31 mouse cellular contexts compared by ENCODE assay signal in the genomic region with DNA sequence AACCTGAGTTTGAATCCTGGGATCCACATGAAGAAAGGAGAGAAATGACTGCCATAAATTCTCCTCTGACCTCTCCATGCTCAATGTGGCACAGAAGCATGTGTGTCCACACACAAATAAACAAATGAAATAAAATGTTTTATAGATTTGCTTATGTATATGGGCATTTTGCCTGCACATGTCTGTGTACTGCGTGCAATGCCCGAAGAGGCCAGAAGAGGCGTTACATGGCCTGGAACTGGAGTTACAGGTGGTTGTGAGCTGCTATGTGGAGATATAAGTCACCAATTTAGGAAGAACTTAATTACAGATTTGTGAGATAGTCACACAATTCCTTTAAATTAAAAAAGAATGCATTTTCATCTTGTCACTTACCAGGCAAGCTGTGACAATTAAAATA. TPM values are rescaled to one million over a fixed set of nuclear protein-coding genes. Genes with fewer than 3 reads are reported as not detected.
DNase-seq lines count a peak whose midpoint lies in the region; ATAC-seq and TF ChIP-seq lines count a peak whose summit lies in the region.
"Had no signal": no experiment of that assay in that cellular context is flagged by ENCODE, and none has a peak within 500 bp of the region (broad histone marks: within the 10 kb centered on the region; RNA-seq: fewer than 3 reads in every experiment).

No protein-coding gene starts in this region.

- peaks cover 8% of the 10 kb centered on the region for H3K36me3 ChIP-seq in liver, postnatal 0 days (replicated peaks; ENCODE audit: insufficient read depth, low read length)
- no peaks in the 10 kb centered on the region for H3K36me3 ChIP-seq in liver, embryonic 11.5 days (ENCODE audit: control insufficient read depth, insufficient read depth, low read length)
- peaks cover 10% of the 10 kb centered on the region for H3K36me3 ChIP-seq in E14TG2a.4 (ENCODE audit: insufficient read depth, low read length)
- peaks cover 0 to 10% of the 10 kb centered on the region in 2 experiments; a peak in 2 of 4 replicates for H3K36me3 ChIP-seq in MEL (ENCODE audit: control insufficient read depth in 1 of 2, insufficient read depth in 2 of 2, low read length in 2 of 2)
- H3K36me3 ChIP-seq: stomach, embryonic 15.5 days had no signal

- no peaks in the 10 kb centered on the region for H3K9me3 ChIP-seq in liver, postnatal 0 days (ENCODE audit: low read length)
- H3K9me3 ChIP-seq in liver, embryonic 11.5 days (ENCODE audit: control insufficient read depth, low read length), result peaks cover 3% of the 10 kb centered on the region; the same call in 1 of the 2 replicates
- H3K9me3 ChIP-seq in E14TG2a.4 (ENCODE audit: low read length) (no peaks in the 10 kb centered on the region), MEL (replicated peaks; ENCODE audit: insufficient read depth, low read length) (no peaks in the 10 kb centered on the region)
- H3K9me3 ChIP-seq: embryonic facial prominence, embryonic 13.5 days; stomach, embryonic 15.5 days had no signal

- TF ChIP-seq CTCF in liver, postnatal 0 days (IDR thresholded peaks at IDR 0.05; ENCODE audit: low read depth), result peak; percentile 21; the same call in 1 of the 2 replicates
- TF ChIP-seq CTCF in E14TG2a.4 (conservative IDR thresholded peaks at IDR 0.05; ENCODE audit: low read length) (peak; percentile 52), MEL (IDR thresholded peaks at IDR 0.05 in 2 of 3, conservative IDR thresholded peaks at IDR 0.05 in 1 of 3; ENCODE audit: control insufficient read depth in 1 of 3, insufficient read depth in 1 of 3, low read depth in 2 of 3, low read length in 3 of 3, poor library complexity in 1 of 3, severe bottlenecking in 1 of 3) (peak; percentile 44 to 81 (median 61))

- no peak for ATAC-seq in liver, postnatal 0 days
- no peak for ATAC-seq in liver, embryonic 11.5 days (replicated peaks; ENCODE audit: low FRiP score)
- ATAC-seq: forebrain, embryonic 16.5 days; hindbrain, embryonic 16.5 days; intestine, postnatal 0 days had no signal

- TF ChIP-seq RAD21 in MEL (IDR thresholded peaks at IDR 0.05; ENCODE audit: low read depth, low read length), result no peak; the same call in 1 of the 2 replicates

- 83% methylated on average over 3 of the region's 3 CpGs for WGBS in liver, postnatal 0 days (ENCODE audit: insufficient replicate concordance)
- 89% methylated on average over 3 of the region's 3 CpGs for WGBS in liver, embryonic 11.5 days

- H3K79me2 ChIP-seq in MEL (ENCODE audit: control insufficient read depth, insufficient read depth, low read length, poor library complexity), result peaks cover 8% of the 10 kb centered on the region

- H3K4me2 ChIP-seq in liver, postnatal 0 days (ENCODE audit: low read depth, low read length), result no peak overlapping the region
- no peak overlapping the region for H3K4me2 ChIP-seq in liver, embryonic 11.5 days
- H3K4me2 ChIP-seq: embryonic facial prominence, embryonic 13.5 days; stomach, embryonic 15.5 days had no signal

- no peak for DNase-seq in liver, postnatal 0 days
- no peak for DNase-seq in liver, embryonic 11.5 days (ENCODE audit: low spot score)
- peak; percentile 78 for DNase-seq in MEL (ENCODE audit: low read depth, low spot score)
- DNase-seq in induced T-regulatory cell, adult 2 months (ENCODE audit: low read depth), result peak; percentile 41
- DNase-seq in thymus, postnatal 0 days (ENCODE audit: low spot score), result no peak
- DNase-seq in frontal cortex, postnatal 25 days (ENCODE audit: low spot score in 2 of 2), result no peak
- DNase-seq: adrenal gland, postnatal 10 days; gastrocnemius, postnatal 10 days; heart, postnatal 14 days; kidney, adult 9 months; kidney, postnatal 10 days; layer of hippocampus, adult 9-11 months; liver; lung, adult 18-20 months; lung, postnatal 10 days; right cerebral cortex, postnatal 14 days; thymus, postnatal 25 days had no signal

- no peak for TF ChIP-seq EP300 in liver, postnatal 0 days (IDR thresholded peaks at IDR 0.05; ENCODE audit: low read depth)
- no peak for TF ChIP-seq EP300 in MEL (IDR thresholded peaks at IDR 0.05; ENCODE audit: low read depth in 1 of 2, low read length in 2 of 2)

- H3K27me3 ChIP-seq in liver, postnatal 0 days (ENCODE audit: insufficient read depth, low read length), result no peaks in the 10 kb centered on the region
- no peaks in the 10 kb centered on the region; the same call in 1 of the 2 replicates for H3K27me3 ChIP-seq in liver, embryonic 11.5 days (replicated peaks; ENCODE audit: control insufficient read depth, insufficient read depth, low read length)
- peaks cover 23% of the 10 kb centered on the region for H3K27me3 ChIP-seq in E14TG2a.4 (ENCODE audit: insufficient read depth, low read length)
- no peaks in the 10 kb centered on the region for H3K27me3 ChIP-seq in MEL (ENCODE audit: control insufficient read depth in 1 of 2, insufficient read depth in 2 of 2, low read length in 2 of 2)
- H3K27me3 ChIP-seq: CH12.LX; stomach, embryonic 15.5 days had no signal

- no peak overlapping the region for H3K27ac ChIP-seq in liver, postnatal 0 days (ENCODE audit: low read depth)
- no peak overlapping the region for H3K27ac ChIP-seq in liver, embryonic 11.5 days (ENCODE audit: low read depth, low read length)
- no peak overlapping the region for H3K27ac ChIP-seq in MEL (ENCODE audit: control insufficient read depth, low read depth, low read length)
- H3K27ac ChIP-seq: embryonic facial prominence, embryonic 13.5 days; forebrain, embryonic 10.5 days; stomach, embryonic 15.5 days had no signal

- TF ChIP-seq POLR2A in MEL (IDR thresholded peaks at IDR 0.05; ENCODE audit: control insufficient read depth in 1 of 2, insufficient read depth in 1 of 2, low read depth in 1 of 2, low read length in 2 of 2, poor library complexity in 1 of 2), result no peak

- H3K4me1 ChIP-seq in liver, postnatal 0 days (ENCODE audit: insufficient read depth), result peaks cover 23% of the 10 kb centered on the region
- H3K4me1 ChIP-seq in liver, embryonic 11.5 days (replicated peaks; ENCODE audit: control insufficient read depth, insufficient read depth, low read length), result peaks cover 13% of the 10 kb centered on the region
- H3K4me1 ChIP-seq in E14TG2a.4 (replicated peaks; ENCODE audit: low read depth, low read length) (peaks cover 48% of the 10 kb centered on the region), MEL (ENCODE audit: control insufficient read depth in 1 of 2, insufficient read depth in 2 of 2, low read length in 2 of 2) (peaks cover 7 to 22% of the 10 kb centered on the region in 2 experiments)

- H3K9ac ChIP-seq in liver, postnatal 0 days (replicated peaks), result no peak overlapping the region
- no peak overlapping the region for H3K9ac ChIP-seq in liver, embryonic 11.5 days (ENCODE audit: low read depth, low read length)
- no peak overlapping the region for H3K9ac ChIP-seq in MEL (ENCODE audit: control insufficient read depth, low read depth, low read length, poor library complexity, severe bottlenecking)
- H3K9ac ChIP-seq: embryonic facial prominence, embryonic 13.5 days; stomach, embryonic 15.5 days had no signal

- no peak overlapping the region for H3K4me3 ChIP-seq in liver, postnatal 0 days (ENCODE audit: low read depth, low read length)
- no peak overlapping the region for H3K4me3 ChIP-seq in liver, embryonic 11.5 days (ENCODE audit: low read depth, low read length)
- H3K4me3 ChIP-seq in E14TG2a.4 (replicated peaks; ENCODE audit: low read length) (no peak overlapping the region), MEL (ENCODE audit: control insufficient read depth in 1 of 2, insufficient read depth in 1 of 2, low read depth in 2 of 2, low read length in 2 of 2) (no peak overlapping the region)
- H3K4me3 ChIP-seq: embryonic facial prominence, embryonic 13.5 days; forebrain, embryonic 10.5 days; stomach, embryonic 15.5 days had no signal

RNA-seq across cellular contexts. Expression of a gene that starts 2.8 kb away (rescaled TPM):
- 34.9 and 36.6 TPM in 2 replicates for polyA plus RNA-seq in liver, postnatal 0 days (2015; fragmentation: Nextera tagmentation; extraction: Ambion mirVana)
- polyA plus RNA-seq in liver, embryonic 11.5 days (2014; fragmentation: Nextera tagmentation; extraction: Ambion mirVana), result 66.6 and 67.9 TPM in 2 replicates
- 80.2 and 103 TPM in 2 replicates for total RNA-seq in MEL (2012; rRNA removed)
- 100 to 1,000 TPM in 1 of 2 experiments, not detected in 1; 146 TPM for polyA plus RNA-seq in MEL (2012; ENCODE audit: insufficient read depth in 1 of 2, insufficient read length in 2 of 2, low read depth in 1 of 2, low replicate concordance in 2 of 2, missing spikeins in 1 of 2)
- polyA plus RNA-seq in thymus, postnatal 0 days (2015; fragmentation: Nextera tagmentation; extraction: Ambion mirVana), result 105 and 111 TPM in 2 replicates

RNA-seq across cellular contexts. Expression of a gene that starts 18.3 kb away (rescaled TPM):
- 102 and 108 TPM in 2 replicates for polyA plus RNA-seq in liver, postnatal 0 days (2015; fragmentation: Nextera tagmentation; extraction: Ambion mirVana)
- polyA plus RNA-seq in liver, embryonic 11.5 days (2014; fragmentation: Nextera tagmentation; extraction: Ambion mirVana), result 156 and 162 TPM in 2 replicates
- total RNA-seq in MEL (2012; rRNA removed), result 5.8 and 15.6 TPM in 2 replicates
- 10 to 100 TPM in 1 of 2 experiments, not detected in 1; 17.4 TPM for polyA plus RNA-seq in MEL (2012; ENCODE audit: insufficient read depth in 1 of 2, insufficient read length in 2 of 2, low read depth in 1 of 2, low replicate concordance in 2 of 2, missing spikeins in 1 of 2)
- 135 TPM in 2 replicates for polyA plus RNA-seq in thymus, postnatal 0 days (2015; fragmentation: Nextera tagmentation; extraction: Ambion mirVana)
- polyA plus RNA-seq: forebrain, embryonic 16.5 days had no signal

RNA-seq across cellular contexts. Expression of a gene that starts 34.1 kb away (rescaled TPM):
- polyA plus RNA-seq in liver, postnatal 0 days (2015; fragmentation: Nextera tagmentation; extraction: Ambion mirVana), result 0.04 TPM in 2 replicates
- 0.13 and 0.15 TPM in 2 replicates for polyA plus RNA-seq in liver, embryonic 11.5 days (2014; fragmentation: Nextera tagmentation; extraction: Ambion mirVana)
- total RNA-seq in MEL (2012; rRNA removed), result not detected in 2 replicates
- polyA plus RNA-seq in MEL (2012; ENCODE audit: insufficient read depth in 1 of 2, insufficient read length in 2 of 2, low read depth in 1 of 2, low replicate concordance in 2 of 2, missing spikeins in 1 of 2), result not detected
- polyA plus RNA-seq in thymus, postnatal 0 days (2015; fragmentation: Nextera tagmentation; extraction: Ambion mirVana), result 0.27 and 0.61 TPM in 2 replicates
- total RNA-seq: CH12.LX; common myeloid progenitor, adult 5-6 weeks; left cerebral cortex, adult 18-20 months had no signal
- polyA plus RNA-seq: C2C12; hindbrain, embryonic 11.5 days; large intestine, adult 2 months; limb, embryonic 11.5 days had no signal

RNA-seq across cellular contexts. Expression of a gene that starts 36.8 kb away (rescaled TPM):
- 72.7 and 75.6 TPM in 2 replicates for polyA plus RNA-seq in liver, postnatal 0 days (2015; fragmentation: Nextera tagmentation; extraction: Ambion mirVana)
- 159 and 169 TPM in 2 replicates for polyA plus RNA-seq in liver, embryonic 11.5 days (2014; fragmentation: Nextera tagmentation; extraction: Ambion mirVana)
- total RNA-seq in MEL (2012; rRNA removed), result 390 and 421 TPM in 2 replicates
- polyA plus RNA-seq in MEL (2012; ENCODE audit: insufficient read depth in 1 of 2, insufficient read length in 2 of 2, low read depth in 1 of 2, low replicate concordance in 2 of 2, missing spikeins in 1 of 2), result 100 to 1,000 TPM in 1 of 2 experiments, not detected in 1; 505 TPM
- 174 and 178 TPM in 2 replicates for polyA plus RNA-seq in thymus, postnatal 0 days (2015; fragmentation: Nextera tagmentation; extraction: Ambion mirVana)

RNA-seq across cellular contexts. Expression of a gene that starts 54.8 kb away (rescaled TPM):
- polyA plus RNA-seq in liver, postnatal 0 days (2015; fragmentation: Nextera tagmentation; extraction: Ambion mirVana), result 0.33 and 0.68 TPM in 2 replicates
- polyA plus RNA-seq in liver, embryonic 11.5 days (2014; fragmentation: Nextera tagmentation; extraction: Ambion mirVana), result 3.6 and 6.2 TPM in 2 replicates
- 0.10 and 0.19 TPM in 2 replicates for total RNA-seq in MEL (2012; rRNA removed)
- polyA plus RNA-seq in MEL (2012; ENCODE audit: insufficient read depth in 1 of 2, insufficient read length in 2 of 2, low read depth in 1 of 2, low replicate concordance in 2 of 2, missing spikeins in 1 of 2), result under 1 TPM in 1 of 2 experiments, not detected in 1; 0.06 TPM
- polyA plus RNA-seq in thymus, postnatal 0 days (2015; fragmentation: Nextera tagmentation; extraction: Ambion mirVana), result 1.4 and 2.9 TPM in 2 replicates
- total RNA-seq: CH12.LX; common myeloid progenitor, adult 5-6 weeks had no signal

Comparison
In these comparisons a context has a peak if more than half of its experiments do, and no peak if none do; other contexts are left out.
1. DNase-seq: peak in MEL (single experiment) and induced T-regulatory cell, adult 2 months (single experiment); none in liver, postnatal 0 days (single experiment), liver, embryonic 11.5 days (single experiment), thymus, postnatal 0 days (single experiment) and frontal cortex, postnatal 25 days (0 of 2).
2. Peak in every context shown above with its lines, with median percentiles within 50 percentile points of each other: CTCF ChIP-seq.